Mouse (Mus musculus): ENCODE data around the gene Syt8.

GRCm38 (mm10) chr7:142430160-142430678, 4.4 kb upstream of the Syt8 start:
- TF ChIP-seq CTCF (IDR thresholded peaks at IDR 0.05; ENCODE audit: control insufficient read depth, insufficient read depth, insufficient read length) = no peak
- TF ChIP-seq USF1 (IDR thresholded peaks at IDR 0.05; ENCODE audit: low read depth) = no peak

All from C2C12 (cell line).